Mouse (Mus musculus) hindbrain, embryonic 15.5 days (tissue): ENCODE measurements around the gene Tnnc1. TPM values are rescaled to one million over a fixed set of nuclear protein-coding genes. Genes with fewer than 3 reads are reported as not detected.

Source experiments
- ATAC-seq: fragments of 200-750 bp; cut with Nextera tagmentation; 2 replicates; pipeline ENCODE4 v1.8.0; 2017; ENCODE audit warnings: low read depth, moderate number of reproducible peaks, moderate TSS enrichment; ENCODE audit not compliant: low FRiP score
- H3K27ac ChIP-seq: fragments of 300-500 bp; sonication (generic); replicated peaks from 2 replicates; pipeline ENCODE4 v1.5.1; 2015; ENCODE audit warnings: mild to moderate bottlenecking, inconsistent platforms
- H3K27me3 ChIP-seq: fragments of 300-500 bp; sonication (generic); 2 replicates; pipeline ENCODE4 v1.6.1; 2015; ENCODE audit warnings: control low read depth, inconsistent platforms
- H3K36me3 ChIP-seq: fragments of 300-500 bp; sonication (generic); 2 replicates; pipeline ENCODE4 v1.6.1; 2015; ENCODE audit warnings: control low read depth, inconsistent platforms
- H3K4me1 ChIP-seq: fragments of 300-500 bp; sonication (generic); replicated peaks from 2 replicates; pipeline ENCODE4 v1.6.1; 2015; ENCODE audit warnings: control low read depth, inconsistent platforms
- H3K4me2 ChIP-seq: fragments of 300-500 bp; sonication (generic); 2 replicates; pipeline ENCODE4 v1.6.1; 2015; ENCODE audit warnings: moderate library complexity, mild to moderate bottlenecking, inconsistent platforms
- H3K4me3 ChIP-seq: fragments of 300-500 bp; sonication (generic); 2 replicates; pipeline ENCODE4 v1.5.1; 2015; ENCODE audit warnings: mild to moderate bottlenecking, inconsistent platforms
- H3K9ac ChIP-seq: fragments of 300-500 bp; sonication (generic); 2 replicates; pipeline ENCODE4 v1.6.1; 2015; ENCODE audit warnings: inconsistent platforms
- H3K9me3 ChIP-seq: fragments of 300-500 bp; sonication (generic); 2 replicates; pipeline ENCODE4 v1.6.1; 2016; ENCODE audit warnings: control low read depth, inconsistent platforms
- WGBS: fragments of 180-500 bp; shearing (Covaris S2); methylation state at CpG from one replicate; pipeline ENCODE4 v1.1.7; 2015; 5-methylcytosine and 5-hydroxymethylcytosine counted together
- polyA plus RNA-seq: library from polyadenylated mRNA; unstranded; fragments of >200 nt; fragmentation: Nextera tagmentation; extraction: Ambion mirVana; gene quantifications from 2 replicates; pipeline ENCODE4 v1.2.1, GENCODE M21; 2015

The Tnnc1 gene
- polyA plus RNA-seq, 1 experiment from 2014 or later: 3.5 TPM

- no peaks in the 10 kb centered on the region for H3K27me3 ChIP-seq
- peaks cover 87% of the 10 kb centered on the region for H3K36me3 ChIP-seq
- no peak overlapping the region for H3K9ac ChIP-seq
- no peak overlapping the region for H3K27ac ChIP-seq
- H3K4me2 ChIP-seq: no peak overlapping the region
- no peaks in the 10 kb centered on the region for H3K4me1 ChIP-seq
- 55% methylated on average over 6 of the region's 6 CpGs for WGBS
- H3K4me3 ChIP-seq: no peak overlapping the region
- ATAC-seq: 0 out of 2 replicates have a peak, but pooled peaks have one; percentile 29
- H3K9me3 ChIP-seq: no peaks in the 10 kb centered on the region
These were observed 19.3 kb upstream of the Tnnc1 start for GRCm38 (mm10) chr14:31188771-31189181.

GRCm38 (mm10) chr14:31189348-31189747 is 18.8 kb upstream of the Tnnc1 start:
- H3K27me3 ChIP-seq: no peaks in the 10 kb centered on the region
- no peak overlapping the region for H3K9ac ChIP-seq
- no peak overlapping the region for H3K4me3 ChIP-seq
- ATAC-seq: no peak
- no peaks in the 10 kb centered on the region for H3K4me1 ChIP-seq
- no peak overlapping the region for H3K4me2 ChIP-seq
- H3K36me3 ChIP-seq: peaks cover 85% of the 10 kb centered on the region
- no peak overlapping the region for H3K27ac ChIP-seq
- WGBS: 91% methylated on average over 3 of the region's 3 CpGs
- H3K9me3 ChIP-seq: no peaks in the 10 kb centered on the region

- no peak for ATAC-seq
- Histone ChIP-seq H3K4me1 (peaks cover 7% of the 10 kb centered on the region), H3K4me2 (no peak overlapping the region), H3K27ac (no peak overlapping the region), H3K27me3 (no peaks in the 10 kb centered on the region), H3K4me3 (no peak overlapping the region), H3K36me3 (peaks cover 66% of the 10 kb centered on the region), H3K9ac (no peak overlapping the region), H3K9me3 (no peaks in the 10 kb centered on the region)
- 56% methylated on average over 2 of the region's 2 CpGs for WGBS
These were observed 16.2 kb upstream of the Tnnc1 start for GRCm38 (mm10) chr14:31191936-31192335.

- H3K9me3 ChIP-seq: no peaks in the 10 kb centered on the region
- no peak overlapping the region for H3K27ac ChIP-seq
- no peak for ATAC-seq
- no peaks in the 10 kb centered on the region for H3K27me3 ChIP-seq
- peaks cover 51% of the 10 kb centered on the region for H3K36me3 ChIP-seq
- 80% methylated on average over 7 of the region's 7 CpGs for WGBS
- H3K4me2 ChIP-seq: no peak overlapping the region
- peaks cover 7% of the 10 kb centered on the region for H3K4me1 ChIP-seq
- H3K4me3 ChIP-seq: no peak overlapping the region
- H3K9ac ChIP-seq: no peak overlapping the region
These were observed 14.3 kb upstream of the Tnnc1 start for GRCm38 (mm10) chr14:31193791-31194190.

GRCm38 (mm10) chr14:31194441-31194840 is 13.7 kb upstream of the Tnnc1 start:
- ATAC-seq: no peak
- Histone ChIP-seq H3K9me3 (no peaks in the 10 kb centered on the region), H3K27me3 (no peaks in the 10 kb centered on the region), H3K27ac (no peak overlapping the region), H3K4me2 (no peak overlapping the region), H3K4me3 (no peak overlapping the region), H3K9ac (no peak overlapping the region), H3K4me1 (peaks cover 7% of the 10 kb centered on the region), H3K36me3 (peaks cover 49% of the 10 kb centered on the region)
- WGBS: 92% methylated on average over 2 of the region's 2 CpGs

- Histone ChIP-seq H3K4me2 (no peak overlapping the region), H3K4me3 (no peak overlapping the region), H3K9me3 (no peaks in the 10 kb centered on the region), H3K9ac (no peak overlapping the region), H3K4me1 (peaks cover 7% of the 10 kb centered on the region), H3K36me3 (peaks cover 49% of the 10 kb centered on the region), H3K27me3 (no peaks in the 10 kb centered on the region), H3K27ac (no peak overlapping the region)
- WGBS: 80% methylated on average over 14 of the region's 14 CpGs
- ATAC-seq: no peak
These were observed 13.1 kb upstream of the Tnnc1 start for GRCm38 (mm10) chr14:31194891-31195513.

- H3K27me3 ChIP-seq: no peaks in the 10 kb centered on the region
- no peak overlapping the region for H3K27ac ChIP-seq
- H3K36me3 ChIP-seq: peaks cover 49% of the 10 kb centered on the region
- ATAC-seq: no peak
- peaks cover 7% of the 10 kb centered on the region for H3K4me1 ChIP-seq
- WGBS: 93% methylated on average over 4 of the region's 4 CpGs
- H3K9me3 ChIP-seq: no peaks in the 10 kb centered on the region
- H3K9ac ChIP-seq: no peak overlapping the region
- no peak overlapping the region for H3K4me3 ChIP-seq
- no peak overlapping the region for H3K4me2 ChIP-seq
These were observed 12.6 kb upstream of the Tnnc1 start for GRCm38 (mm10) chr14:31195521-31195920.

GRCm38 (mm10) chr14:31195968-31196367 is 12.1 kb upstream of the Tnnc1 start:
- Histone ChIP-seq H3K4me2 (no peak overlapping the region), H3K9ac (no peak overlapping the region), H3K9me3 (no peaks in the 10 kb centered on the region), H3K36me3 (peaks cover 47% of the 10 kb centered on the region), H3K27ac (no peak overlapping the region), H3K27me3 (no peaks in the 10 kb centered on the region), H3K4me3 (no peak overlapping the region), H3K4me1 (peaks cover 7% of the 10 kb centered on the region)
- no peak for ATAC-seq

- H3K4me2 ChIP-seq: no peak overlapping the region
- no peaks in the 10 kb centered on the region for H3K9me3 ChIP-seq
- ATAC-seq: no peak
- no peaks in the 10 kb centered on the region for H3K27me3 ChIP-seq
- WGBS: 58% methylated on average over 16 of the region's 16 CpGs
- H3K36me3 ChIP-seq: peaks cover 48% of the 10 kb centered on the region
- H3K9ac ChIP-seq: no peak overlapping the region
- H3K4me3 ChIP-seq: no peak overlapping the region
- no peak overlapping the region for H3K27ac ChIP-seq
- H3K4me1 ChIP-seq: peaks cover 7% of the 10 kb centered on the region
These were observed 10.3 kb upstream of the Tnnc1 start for GRCm38 (mm10) chr14:31197547-31198516.

- H3K36me3 ChIP-seq: peaks cover 58% of the 10 kb centered on the region
- WGBS: 95% methylated on average over 7 of the region's 7 CpGs
- no peak for ATAC-seq
- peaks cover 11% of the 10 kb centered on the region for H3K4me1 ChIP-seq
- H3K4me3 ChIP-seq: no peak overlapping the region
- H3K27ac ChIP-seq: no peak overlapping the region
- no peaks in the 10 kb centered on the region for H3K27me3 ChIP-seq
- no peak overlapping the region for H3K4me2 ChIP-seq
- H3K9ac ChIP-seq: no peak overlapping the region
- no peaks in the 10 kb centered on the region for H3K9me3 ChIP-seq
These were observed 8.5 kb upstream of the Tnnc1 start for GRCm38 (mm10) chr14:31199599-31199998.

- Histone ChIP-seq H3K27ac (no peak overlapping the region), H3K4me3 (no peak overlapping the region), H3K36me3 (peaks cover 58% of the 10 kb centered on the region), H3K27me3 (no peaks in the 10 kb centered on the region), H3K4me1 (peaks cover 15% of the 10 kb centered on the region), H3K9ac (no peak overlapping the region), H3K4me2 (no peak overlapping the region), H3K9me3 (no peaks in the 10 kb centered on the region)
- ATAC-seq: no peak
- 82% methylated on average over 3 of the region's 3 CpGs for WGBS
These were observed 8.1 kb upstream of the Tnnc1 start for GRCm38 (mm10) chr14:31200038-31200437.

- Histone ChIP-seq H3K36me3 (peaks cover 39% of the 10 kb centered on the region), H3K9ac (peak overlapping the region; percentile 95), H3K27me3 (no peaks in the 10 kb centered on the region), H3K9me3 (no peaks in the 10 kb centered on the region), H3K4me1 (peaks cover 22% of the 10 kb centered on the region), H3K4me3 (peak overlapping the region; percentile 88), H3K4me2 (peak overlapping the region; percentile 88), H3K27ac (peak overlapping the region; percentile 95)
- 74% methylated on average over 4 of the region's 4 CpGs for WGBS
- no peak for ATAC-seq
These were observed 3.3 kb upstream of the Tnnc1 start for GRCm38 (mm10) chr14:31204844-31205243.
